Mouse (Mus musculus) leukemia stem cell, adult 10-12 weeks (primary cell): Measurements from ENCODE around the gene Ndufa6. TPM values are rescaled to one million over a fixed set of nuclear protein-coding genes. Genes with fewer than 3 reads are reported as not detected.

Source experiments
- polyA plus RNA-seq: library from polyadenylated mRNA; stranded (reverse); fragments of >175 nt; gene quantifications from 2 replicates; pipeline ENCODE4 v1.2.3, GENCODE M21; 2012; ENCODE audit warnings: low replicate concordance

Gene Ndufa6
- 95.3 and 124 TPM in 2 replicates for polyA plus RNA-seq

GRCm38 (mm10) chr15:82354126-82354945 is at the start of gene Ndufa6:
Gene Ndufa6, minus strand, starts transcription at chr15:82354322.

GRCm38 (mm10) chr15:82393922-82394321 is 39.8 kb upstream of the Ndufa6 start, which contains the start of gene Cyp2d11:
Gene Cyp2d11, minus strand, starts transcription at chr15:82394022.

GRCm38 (mm10) chr15:82379871-82380713 is 26.0 kb upstream of the Ndufa6 start, which contains the start of gene Cyp2d22:
Gene Cyp2d22, minus strand, starts transcription at chr15:82380260.

GRCm38 (mm10) chr15:82338593-82339112 is 15.5 kb downstream of the Ndufa6 start, which contains the start of the genes Naga, Pheta2 and Smdt1:
Gene Naga, minus strand, starts transcription at chr15:82338925.
Gene Pheta2, plus strand, starts transcription at chr15:82338942.
Gene Smdt1, plus strand, starts transcription at chr15:82338959.

Other genes starting within 250 kb of the Ndufa6 start
- 3.6 and 19.0 TPM in 2 replicates for gene Ccdc134, start 226.4 kb downstream of the Ndufa6 start, polyA plus RNA-seq
- 411 and 741 TPM in 2 replicates for gene Srebf2, start 207.1 kb downstream of the Ndufa6 start, polyA plus RNA-seq
- gene Shisa8, start 141.5 kb downstream of the Ndufa6 start, polyA plus RNA-seq: 3.5 and 9.3 TPM in 2 replicates
- 51.6 and 117 TPM in 2 replicates for gene Tnfrsf13c, start 130.0 kb downstream of the Ndufa6 start, polyA plus RNA-seq
- gene Cenpm, start 109.6 kb downstream of the Ndufa6 start, polyA plus RNA-seq: 74.9 and 105 TPM in 2 replicates
- not detected in 2 replicates for gene 1500009C09Rik, start 101.9 kb downstream of the Ndufa6 start, polyA plus RNA-seq
- 0.73 and 1.1 TPM in 2 replicates for gene Sept3, start 79.4 kb downstream of the Ndufa6 start, polyA plus RNA-seq
- not detected in 2 replicates for gene Wbp2nl, start 55.4 kb downstream of the Ndufa6 start, polyA plus RNA-seq
- gene Naga, start 15.4 kb downstream of the Ndufa6 start, polyA plus RNA-seq: 38.6 and 88.5 TPM in 2 replicates
- 5.0 and 17.1 TPM in 2 replicates for gene Pheta2, start 15.4 kb downstream of the Ndufa6 start, polyA plus RNA-seq
- gene Smdt1, start 15.4 kb downstream of the Ndufa6 start, polyA plus RNA-seq: 58.2 and 75.0 TPM in 2 replicates
- gene Cyp2d22, start 25.9 kb upstream of the Ndufa6 start, polyA plus RNA-seq: 0.07 and 0.80 TPM in 2 replicates
- gene Cyp2d11, start 39.7 kb upstream of the Ndufa6 start, polyA plus RNA-seq: not detected in 2 replicates
- gene Cyp2d10, start 52.9 kb upstream of the Ndufa6 start, polyA plus RNA-seq: not detected in 2 replicates
- not detected in 2 replicates for gene Cyp2d9, start 79.1 kb upstream of the Ndufa6 start, polyA plus RNA-seq
- not detected in 2 replicates for gene Cyp2d12, start 200.8 kb upstream of the Ndufa6 start, polyA plus RNA-seq